Mouse (Mus musculus) embryonic facial prominence, embryonic 13.5 days (tissue): ENCODE results near the gene Ptpa. TPM values are rescaled to one million over a fixed set of nuclear protein-coding genes. Genes with fewer than 3 reads are reported as not detected.

Experiments
- ATAC-seq: fragments of 200-750 bp; cut with Nextera tagmentation; 2 replicates; pipeline ENCODE4 v1.8.0; 2017; ENCODE audit warnings: low read depth; ENCODE audit not compliant: insufficient number of reproducible peaks, insufficient read depth, low FRiP score, low TSS enrichment
- H3K27ac ChIP-seq: fragments of 300-500 bp; sonication (generic); 2 replicates; pipeline ENCODE4 v1.5.1; 2015; ENCODE audit warnings: moderate library complexity, mild to moderate bottlenecking, inconsistent platforms
- H3K27me3 ChIP-seq: fragments of 300-500 bp; sonication (generic); 2 replicates; pipeline ENCODE4 v1.6.1; 2015; ENCODE audit warnings: mild to moderate bottlenecking, inconsistent platforms
- H3K36me3 ChIP-seq: fragments of 300-500 bp; sonication (generic); 2 replicates; pipeline ENCODE4 v1.6.1; 2015; ENCODE audit warnings: mild to moderate bottlenecking, inconsistent platforms
- H3K4me1 ChIP-seq: fragments of 300-500 bp; sonication (generic); 2 replicates; pipeline ENCODE4 v1.6.1; 2015; ENCODE audit warnings: inconsistent platforms
- H3K4me2 ChIP-seq: fragments of 300-500 bp; sonication (generic); 2 replicates; pipeline ENCODE4 v1.6.1; 2015; ENCODE audit warnings: moderate library complexity, mild to moderate bottlenecking, inconsistent platforms
- H3K4me3 ChIP-seq: fragments of 300-500 bp; sonication (generic); 2 replicates; pipeline ENCODE4 v1.5.1; 2015; ENCODE audit warnings: mild to moderate bottlenecking, inconsistent platforms
- H3K9ac ChIP-seq: fragments of 300-500 bp; sonication (generic); 2 replicates; pipeline ENCODE4 v1.6.1; 2015; ENCODE audit warnings: mild to moderate bottlenecking, inconsistent platforms
- H3K9me3 ChIP-seq: fragments of 300-500 bp; sonication (generic); 2 replicates; pipeline ENCODE4 v1.6.1; 2016; ENCODE audit warnings: inconsistent platforms
- WGBS: fragments of 180-500 bp; shearing (Covaris S2); methylation state at CpG from one replicate; pipeline ENCODE4 v1.1.7; 2015; ENCODE audit warnings: mixed read lengths; 5-methylcytosine and 5-hydroxymethylcytosine counted together
- microRNA-seq: library from miRNA; unstranded; fragments of <30 nt; microRNA quantifications from one replicate; pipeline ENCODE4, GENCODE M21; 2016
- polyA plus RNA-seq: library from polyadenylated mRNA; unstranded; fragments of >200 nt; fragmentation: Nextera tagmentation; extraction: Ambion mirVana; gene quantifications from 2 replicates; pipeline ENCODE4 v1.2.1, GENCODE M21; 2015

Gene Ptpa
- polyA plus RNA-seq, 1 experiment from 2014 or later: 163 TPM

- H3K9me3 ChIP-seq: no peaks in the 10 kb centered on the region
- 31% methylated on average over 7 of the region's 7 CpGs for WGBS
- no peak overlapping the region for H3K4me3 ChIP-seq
- ATAC-seq: no peak
- H3K4me2 ChIP-seq: no peak overlapping the region
- no peaks in the 10 kb centered on the region for H3K36me3 ChIP-seq
- no peaks in the 10 kb centered on the region for H3K27me3 ChIP-seq
- H3K9ac ChIP-seq: peak overlapping the region; percentile 36; the same call in 1 of the 2 replicates
- H3K27ac ChIP-seq: 0 out of 2 replicates have a peak overlapping the region, but pooled peaks have one; percentile 34
- peaks cover 15% of the 10 kb centered on the region for H3K4me1 ChIP-seq
These were observed 71.8 kb downstream of the Ptpa start for GRCm38 (mm10) chr2:30487597-30487996.

GRCm38 (mm10) chr2:30490384-30490783 is 74.5 kb downstream of the Ptpa start:
- 76% methylated on average over 2 of the region's 2 CpGs for WGBS
- no peaks in the 10 kb centered on the region for H3K36me3 ChIP-seq
- H3K27me3 ChIP-seq: no peaks in the 10 kb centered on the region

GRCm38 (mm10) chr2:30495000-30495908 is 79.4 kb downstream of the Ptpa start:
- WGBS: 78% methylated on average over 8 of the region's 8 CpGs
- Histone ChIP-seq H3K4me3 (peak overlapping the region; percentile 31), H3K9me3 (no peaks in the 10 kb centered on the region), H3K27me3 (no peaks in the 10 kb centered on the region), H3K9ac (no peak overlapping the region), H3K4me2 (peak overlapping the region; percentile 58), H3K36me3 (no peaks in the 10 kb centered on the region), H3K27ac (0 out of 2 replicates have a peak overlapping the region, but pooled peaks have one; percentile 44), H3K4me1 (peaks cover 13% of the 10 kb centered on the region)
- peak; percentile 33; the same call in 1 of the 2 replicates for ATAC-seq

More at GRCm38 (mm10) chr2:30490384-30490783, 74.5 kb downstream of the Ptpa start:
- Histone ChIP-seq H3K27ac (no peak overlapping the region), H3K4me1 (peaks cover 11% of the 10 kb centered on the region), H3K9ac (no peak overlapping the region), H3K9me3 (no peaks in the 10 kb centered on the region), H3K4me3 (no peak overlapping the region), H3K4me2 (no peak overlapping the region)
- no peak for ATAC-seq

- Histone ChIP-seq H3K4me1 (peaks cover 13% of the 10 kb centered on the region), H3K27ac (peak overlapping the region; percentile 44; the same call in 1 of the 2 replicates), H3K36me3 (no peaks in the 10 kb centered on the region), H3K4me2 (peak overlapping the region; percentile 58), H3K9ac (peak overlapping the region; percentile 44; the same call in 1 of the 2 replicates), H3K9me3 (no peaks in the 10 kb centered on the region), H3K27me3 (no peaks in the 10 kb centered on the region), H3K4me3 (peak overlapping the region; percentile 31)
- ATAC-seq: peak; percentile 82
- WGBS: 22% methylated on average over 22 of the region's 22 CpGs
These were observed 80.3 kb downstream of the Ptpa start for GRCm38 (mm10) chr2:30495909-30496861.

Small RNA genes within 50 kb of the gene (microRNA-seq; reads per million reads assigned to microRNA genes)
- gene Gm47292: not detected

Other genes starting within 250 kb of the Ptpa start
- 12.4 and 15.2 TPM in 2 replicates for gene Endog, start 244.5 kb upstream of the Ptpa start, polyA plus RNA-seq
- 80.6 and 81.9 TPM in 2 replicates for gene Spout1, start 237.6 kb upstream of the Ptpa start, polyA plus RNA-seq
- 9.4 and 10.0 TPM in 2 replicates for gene Kyat1, start 210.2 kb upstream of the Ptpa start, polyA plus RNA-seq
- gene Lrrc8a, start 178.3 kb upstream of the Ptpa start, polyA plus RNA-seq: 43.6 and 45.9 TPM in 2 replicates
- 0.06 and 0.11 TPM in 2 replicates for gene Gm28035, start 175.5 kb upstream of the Ptpa start, polyA plus RNA-seq
- 3.7 and 4.7 TPM in 2 replicates for gene Phyhd1, start 149.8 kb upstream of the Ptpa start, polyA plus RNA-seq
- not detected in 2 replicates for gene Gm28038, start 135.0 kb upstream of the Ptpa start, polyA plus RNA-seq
- 29.0 and 30.5 TPM in 2 replicates for gene Dolk, start 129.7 kb upstream of the Ptpa start, polyA plus RNA-seq
- 36.5 and 40.7 TPM in 2 replicates for gene Nup188, start 129.6 kb upstream of the Ptpa start, polyA plus RNA-seq
- gene Sh3glb2, start 56.7 kb upstream of the Ptpa start, polyA plus RNA-seq: 84.8 and 85.8 TPM in 2 replicates
- 23.9 and 27.7 TPM in 2 replicates for gene Miga2, start 51.8 kb upstream of the Ptpa start, polyA plus RNA-seq
- gene Dolpp1, start 23.8 kb upstream of the Ptpa start, polyA plus RNA-seq: 31.9 and 34.9 TPM in 2 replicates
- 22.5 and 25.0 TPM in 2 replicates for gene Crat, start 226 bp upstream of the Ptpa start, polyA plus RNA-seq
- gene Ier5l, start 58.2 kb downstream of the Ptpa start, polyA plus RNA-seq: 3.5 and 4.0 TPM in 2 replicates
- gene Cstad, start 179.0 kb downstream of the Ptpa start, polyA plus RNA-seq: 1.9 and 2.0 TPM in 2 replicates